Mouse (Mus musculus): ENCODE results near the gene Fam19a5.

Gene Fam19a5

GRCm38 (mm10) chr15:87667416-87667815 lies 123.3 kb downstream of the Fam19a5 start:
- no peak for DNase-seq (ENCODE audit: low read depth)

- DNase-seq (ENCODE audit: low read depth): no peak
Observed at GRCm38 (mm10) chr15:87668112-87668511, 124.0 kb downstream of the Fam19a5 start.

GRCm38 (mm10) chr15:87671929-87672328 lies 127.8 kb downstream of the Fam19a5 start:
- DNase-seq (ENCODE audit: low read depth): no peak

- no peak for DNase-seq (ENCODE audit: low read depth)
Observed at GRCm38 (mm10) chr15:87678711-87679110, 134.6 kb downstream of the Fam19a5 start.

- no peak for DNase-seq (ENCODE audit: low read depth)
Observed at GRCm38 (mm10) chr15:87682410-87682809, 138.3 kb downstream of the Fam19a5 start.

- no peak for DNase-seq (ENCODE audit: low read depth)
Observed at GRCm38 (mm10) chr15:87686415-87687040, 142.4 kb downstream of the Fam19a5 start.

GRCm38 (mm10) chr15:87691271-87691955 lies 147.3 kb downstream of the Fam19a5 start:
- DNase-seq (ENCODE audit: low read depth): no peak

- DNase-seq (ENCODE audit: low read depth): no peak
Observed at GRCm38 (mm10) chr15:87691958-87692357, 147.9 kb downstream of the Fam19a5 start.

GRCm38 (mm10) chr15:87692394-87692793 lies 148.3 kb downstream of the Fam19a5 start:
- no peak for DNase-seq (ENCODE audit: low read depth)

GRCm38 (mm10) chr15:87692865-87693513 lies 148.9 kb downstream of the Fam19a5 start:
- no peak for DNase-seq (ENCODE audit: low read depth)

- DNase-seq (ENCODE audit: low read depth): no peak
Observed at GRCm38 (mm10) chr15:87697433-87697996, 153.4 kb downstream of the Fam19a5 start.

- no peak for DNase-seq (ENCODE audit: low read depth)
Observed at GRCm38 (mm10) chr15:87698562-87699320, 154.6 kb downstream of the Fam19a5 start.

- no peak for DNase-seq (ENCODE audit: low read depth)
Observed at GRCm38 (mm10) chr15:87702821-87703220, 158.7 kb downstream of the Fam19a5 start.

- DNase-seq (ENCODE audit: low read depth): no peak
Observed at GRCm38 (mm10) chr15:87703334-87703733, 159.2 kb downstream of the Fam19a5 start.

GRCm38 (mm10) chr15:87711790-87712189 lies 167.7 kb downstream of the Fam19a5 start:
- no peak for DNase-seq (ENCODE audit: low read depth)

GRCm38 (mm10) chr15:87712221-87712620 lies 168.1 kb downstream of the Fam19a5 start:
- DNase-seq (ENCODE audit: low read depth): no peak

GRCm38 (mm10) chr15:87715037-87715676 lies 171.1 kb downstream of the Fam19a5 start:
- DNase-seq (ENCODE audit: low read depth): no peak

GRCm38 (mm10) chr15:87717056-87717455 lies 173.0 kb downstream of the Fam19a5 start:
- no peak for DNase-seq (ENCODE audit: low read depth)

GRCm38 (mm10) chr15:87723455-87723986 lies 179.4 kb downstream of the Fam19a5 start:
- no peak for DNase-seq (ENCODE audit: low read depth)

- DNase-seq (ENCODE audit: low read depth): no peak
Observed at GRCm38 (mm10) chr15:87726657-87727236, 182.6 kb downstream of the Fam19a5 start.

GRCm38 (mm10) chr15:87736345-87736744 lies 192.2 kb downstream of the Fam19a5 start:
- no peak for DNase-seq (ENCODE audit: low read depth)
